17 mouse cellular contexts compared by ENCODE assay signal in genomic region chr13:84023021-84023420, GRCm38 (mm10).
"Had no signal": no experiment of that assay in that cellular context is flagged by ENCODE, and none has a peak within 500 bp of the region (broad histone marks: within the 10 kb centered on the region; RNA-seq: fewer than 3 reads in every experiment).

No protein-coding gene starts in this region.

- H3K27ac ChIP-seq: lung, embryonic 15.5 days; macrophage; midbrain, embryonic 13.5 days; midbrain, embryonic 15.5 days; neural tube, embryonic 12.5 days; stomach, embryonic 15.5 days; stomach, postnatal 0 days had no signal

- H3K4me1 ChIP-seq: lung, embryonic 15.5 days; megakaryocyte, embryonic 14.5 days; midbrain, embryonic 13.5 days; midbrain, embryonic 15.5 days; neural tube, embryonic 12.5 days; stomach, embryonic 15.5 days had no signal

- DNase-seq: lung, adult 2 months; lung, postnatal 14 days; lung, postnatal 36 days; right cerebral cortex, postnatal 14 days; thymus, adult 2 months; thymus, postnatal 25 days; thymus, postnatal 4 days had no signal

- H3K4me2 ChIP-seq: lung, embryonic 15.5 days; midbrain, embryonic 11.5 days; midbrain, embryonic 13.5 days; midbrain, embryonic 15.5 days; neural tube, embryonic 12.5 days; stomach, embryonic 15.5 days had no signal

- H3K36me3 ChIP-seq: lung, embryonic 15.5 days; midbrain, embryonic 13.5 days; midbrain, embryonic 15.5 days; neural tube, embryonic 12.5 days; stomach, embryonic 15.5 days had no signal

- ATAC-seq: lung, postnatal 0 days; midbrain, embryonic 13.5 days; midbrain, embryonic 15.5 days had no signal

- H3K27me3 ChIP-seq: lung, embryonic 15.5 days; megakaryocyte, embryonic 14.5 days; midbrain, embryonic 13.5 days; midbrain, embryonic 15.5 days; neural tube, embryonic 12.5 days; stomach, embryonic 15.5 days had no signal

- H3K4me3 ChIP-seq: lung, embryonic 15.5 days; megakaryocyte, embryonic 14.5 days; midbrain, embryonic 13.5 days; midbrain, embryonic 15.5 days; neural tube, embryonic 12.5 days; stomach, embryonic 15.5 days had no signal

- H3K9me3 ChIP-seq: lung, embryonic 15.5 days; midbrain, embryonic 13.5 days; midbrain, embryonic 15.5 days; neural tube, embryonic 12.5 days; stomach, embryonic 15.5 days had no signal

- H3K9ac ChIP-seq: lung, embryonic 15.5 days; midbrain, embryonic 13.5 days; midbrain, embryonic 15.5 days; neural tube, embryonic 12.5 days; stomach, embryonic 15.5 days had no signal
